Mouse (Mus musculus): ENCODE data around the gene Omt2b.

Omt2b gene

GRCm38 (mm10) chr9:78378113-78378785 is 50.9 kb downstream of the Omt2b start, which contains the start of gene Ooep:
Gene Ooep (minus strand): TSS chr9:78378725.
- DNase-seq (ENCODE audit: low spot score in 2 of 2) = peak in 1 of 2 experiments; percentile 6

All from frontal cortex, postnatal 36 days (tissue).